Mouse (Mus musculus): ENCODE data around the gene Ccni.

The Ccni gene

GRCm38 (mm10) chr5:93198232-93198631 lies 8.1 kb downstream of the Ccni start:
- DNase-seq = no peak

GRCm38 (mm10) chr5:93190428-93190827 lies 15.9 kb downstream of the Ccni start:
- DNase-seq = no peak

- DNase-seq = peak in 1 of 2 experiments; percentile 43
Observed at GRCm38 (mm10) chr5:93189607-93190006, 16.7 kb downstream of the Ccni start.

GRCm38 (mm10) chr5:93184548-93184947 lies 21.7 kb downstream of the Ccni start:
- DNase-seq = no peak

GRCm38 (mm10) chr5:93183311-93183710 lies 23.0 kb downstream of the Ccni start:
- no peak for DNase-seq

GRCm38 (mm10) chr5:93180252-93180651 lies 26.0 kb downstream of the Ccni start:
- DNase-seq = no peak

- DNase-seq = no peak
Observed at GRCm38 (mm10) chr5:93178616-93179015, 27.7 kb downstream of the Ccni start.

- no peak for DNase-seq
Observed at GRCm38 (mm10) chr5:93174675-93175074, 31.6 kb downstream of the Ccni start.

GRCm38 (mm10) chr5:93172536-93172935 lies 33.8 kb downstream of the Ccni start:
- no peak for DNase-seq

- DNase-seq = no peak
Observed at GRCm38 (mm10) chr5:93171420-93171819, 34.9 kb downstream of the Ccni start.

- no peak for DNase-seq
Observed at GRCm38 (mm10) chr5:93168654-93169053, 37.6 kb downstream of the Ccni start.

GRCm38 (mm10) chr5:93167919-93168516 lies 38.3 kb downstream of the Ccni start:
- no peak for DNase-seq

- DNase-seq = peak; percentile 57 to 78
Observed at GRCm38 (mm10) chr5:93163541-93163940, 42.8 kb downstream of the Ccni start.

- DNase-seq = no peak
Observed at GRCm38 (mm10) chr5:93154401-93154800, 51.9 kb downstream of the Ccni start.

- DNase-seq = no peak
Observed at GRCm38 (mm10) chr5:93152451-93152850, 53.8 kb downstream of the Ccni start.

- DNase-seq = no peak
Observed at GRCm38 (mm10) chr5:93151985-93152384, 54.3 kb downstream of the Ccni start.

GRCm38 (mm10) chr5:93149969-93150777 lies 56.1 kb downstream of the Ccni start:
- no peak for DNase-seq

GRCm38 (mm10) chr5:93145504-93145903 lies 60.8 kb downstream of the Ccni start:
- no peak for DNase-seq

- DNase-seq = no peak
Observed at GRCm38 (mm10) chr5:93144874-93145273, 61.4 kb downstream of the Ccni start.

GRCm38 (mm10) chr5:93143360-93144091 lies 62.8 kb downstream of the Ccni start:
- DNase-seq = no peak

GRCm38 (mm10) chr5:93140747-93141146 lies 65.5 kb downstream of the Ccni start:
- DNase-seq = peak; percentile 62 to 73

- no peak for DNase-seq
Observed at GRCm38 (mm10) chr5:93139350-93139749, 66.9 kb downstream of the Ccni start.

GRCm38 (mm10) chr5:93136956-93137586 lies 69.2 kb downstream of the Ccni start:
- DNase-seq = no peak

Measured in cerebellum, postnatal 25 days (tissue).